Mouse (Mus musculus): Measurements from ENCODE around the gene Tead1. TPM values are rescaled to one million over a fixed set of nuclear protein-coding genes. Genes with fewer than 3 reads are reported as not detected.

The Tead1 gene
- polyA plus RNA-seq, 1 experiment = 2.1 TPM

GRCm38 (mm10) chr7:112937089-112937488 is 258.0 kb downstream of the Tead1 start:
- TF ChIP-seq CTCF (IDR thresholded peaks at IDR 0.05; ENCODE audit: control insufficient read depth, insufficient read depth, insufficient replicate concordance, low read depth, low read length) (no peak), POLR2A (IDR thresholded peaks at IDR 0.05; ENCODE audit: control insufficient read depth, low read depth, low read length) (no peak)
- H3K4me1 ChIP-seq (ENCODE audit: control insufficient read depth, insufficient read depth, low read length) = no peaks in the 10 kb centered on the region

GRCm38 (mm10) chr7:112938959-112939358 is 259.8 kb downstream of the Tead1 start:
- Histone ChIP-seq H3K27me3 (ENCODE audit: control insufficient read depth, insufficient read depth, low read length) (no peaks in the 10 kb centered on the region), H3K27ac (ENCODE audit: control insufficient read depth, insufficient read depth, low read depth, low read length) (no peak overlapping the region), H3K4me3 (ENCODE audit: control insufficient read depth, low read depth, low read length) (no peak overlapping the region), H3K36me3 (ENCODE audit: control insufficient read depth, insufficient read depth, low read length) (no peaks in the 10 kb centered on the region), H3K4me1 (ENCODE audit: control insufficient read depth, insufficient read depth, low read length) (no peaks in the 10 kb centered on the region)
- TF ChIP-seq POLR2A (IDR thresholded peaks at IDR 0.05; ENCODE audit: control insufficient read depth, low read depth, low read length) (no peak), CTCF (IDR thresholded peaks at IDR 0.05; ENCODE audit: control insufficient read depth, insufficient read depth, insufficient replicate concordance, low read depth, low read length) (no peak)

More at GRCm38 (mm10) chr7:112937089-112937488, 258.0 kb downstream of the Tead1 start:
- no peak overlapping the region for H3K4me3 ChIP-seq (ENCODE audit: control insufficient read depth, low read depth, low read length)
- H3K36me3 ChIP-seq (ENCODE audit: control insufficient read depth, insufficient read depth, low read length) = no peaks in the 10 kb centered on the region
- no peak overlapping the region for H3K27ac ChIP-seq (ENCODE audit: control insufficient read depth, insufficient read depth, low read depth, low read length)
- no peaks in the 10 kb centered on the region for H3K27me3 ChIP-seq (ENCODE audit: control insufficient read depth, insufficient read depth, low read length)

- Histone ChIP-seq H3K27ac (ENCODE audit: control insufficient read depth, insufficient read depth, low read depth, low read length) (no peak overlapping the region), H3K4me3 (ENCODE audit: control insufficient read depth, low read depth, low read length) (no peak overlapping the region), H3K4me1 (ENCODE audit: control insufficient read depth, insufficient read depth, low read length) (no peaks in the 10 kb centered on the region), H3K27me3 (ENCODE audit: control insufficient read depth, insufficient read depth, low read length) (no peaks in the 10 kb centered on the region), H3K36me3 (ENCODE audit: control insufficient read depth, insufficient read depth, low read length) (no peaks in the 10 kb centered on the region)
- no peak for TF ChIP-seq CTCF (IDR thresholded peaks at IDR 0.05; ENCODE audit: control insufficient read depth, insufficient read depth, insufficient replicate concordance, low read depth, low read length)
- no peak for TF ChIP-seq POLR2A (IDR thresholded peaks at IDR 0.05; ENCODE audit: control insufficient read depth, low read depth, low read length)
Observed at GRCm38 (mm10) chr7:112942567-112942966, 263.4 kb downstream of the Tead1 start.

GRCm38 (mm10) chr7:112943056-112943455 is 263.9 kb downstream of the Tead1 start:
- TF ChIP-seq POLR2A (IDR thresholded peaks at IDR 0.05; ENCODE audit: control insufficient read depth, low read depth, low read length) = no peak
- Histone ChIP-seq H3K4me3 (ENCODE audit: control insufficient read depth, low read depth, low read length) (no peak overlapping the region), H3K27ac (ENCODE audit: control insufficient read depth, insufficient read depth, low read depth, low read length) (no peak overlapping the region), H3K36me3 (ENCODE audit: control insufficient read depth, insufficient read depth, low read length) (no peaks in the 10 kb centered on the region), H3K4me1 (ENCODE audit: control insufficient read depth, insufficient read depth, low read length) (no peaks in the 10 kb centered on the region), H3K27me3 (ENCODE audit: control insufficient read depth, insufficient read depth, low read length) (no peaks in the 10 kb centered on the region)

GRCm38 (mm10) chr7:112946706-112947105 is 267.6 kb downstream of the Tead1 start:
- Histone ChIP-seq H3K4me1 (ENCODE audit: control insufficient read depth, insufficient read depth, low read length) (no peaks in the 10 kb centered on the region), H3K36me3 (ENCODE audit: control insufficient read depth, insufficient read depth, low read length) (no peaks in the 10 kb centered on the region), H3K27ac (ENCODE audit: control insufficient read depth, insufficient read depth, low read depth, low read length) (no peak overlapping the region), H3K27me3 (ENCODE audit: control insufficient read depth, insufficient read depth, low read length) (no peaks in the 10 kb centered on the region), H3K4me3 (ENCODE audit: control insufficient read depth, low read depth, low read length) (no peak overlapping the region)
- TF ChIP-seq CTCF (IDR thresholded peaks at IDR 0.05; ENCODE audit: control insufficient read depth, insufficient read depth, insufficient replicate concordance, low read depth, low read length) (no peak), POLR2A (IDR thresholded peaks at IDR 0.05; ENCODE audit: control insufficient read depth, low read depth, low read length) (no peak)

- peak within 1 kb of the TSS; percentile 62 for H3K4me3 ChIP-seq (ENCODE audit: control insufficient read depth, low read depth, low read length)
- no peak within 1 kb of the TSS for H3K27ac ChIP-seq (ENCODE audit: control insufficient read depth, insufficient read depth, low read depth, low read length)
- H3K4me1 ChIP-seq (ENCODE audit: control insufficient read depth, insufficient read depth, low read length) = peaks cover 9% of the 10 kb centered on the region
- no peaks in the 10 kb centered on the region for H3K36me3 ChIP-seq (ENCODE audit: control insufficient read depth, insufficient read depth, low read length)
- no peaks in the 10 kb centered on the region; the same call in 1 of the 2 replicates for H3K27me3 ChIP-seq (ENCODE audit: control insufficient read depth, insufficient read depth, low read length)
- TF ChIP-seq POLR2A (IDR thresholded peaks at IDR 0.05; ENCODE audit: control insufficient read depth, low read depth, low read length) (no peak), CTCF (IDR thresholded peaks at IDR 0.05; ENCODE audit: control insufficient read depth, insufficient read depth, insufficient replicate concordance, low read depth, low read length) (no peak)
Observed at GRCm38 (mm10) chr7:112953777-112954291, 274.7 kb downstream of the Tead1 start, which contains the start of gene Rassf10. TSS of gene Rassf10 (plus strand) at chr7:112953962.

- H3K27me3 ChIP-seq (ENCODE audit: control insufficient read depth, insufficient read depth, low read length) = no peaks in the 10 kb centered on the region; the same call in 1 of the 2 replicates
- H3K4me1 ChIP-seq (ENCODE audit: control insufficient read depth, insufficient read depth, low read length) = peaks cover 9% of the 10 kb centered on the region
- H3K27ac ChIP-seq (ENCODE audit: control insufficient read depth, insufficient read depth, low read depth, low read length) = no peak overlapping the region
- H3K36me3 ChIP-seq (ENCODE audit: control insufficient read depth, insufficient read depth, low read length) = no peaks in the 10 kb centered on the region
- H3K4me3 ChIP-seq (ENCODE audit: control insufficient read depth, low read depth, low read length) = peak overlapping the region; percentile 62
- TF ChIP-seq POLR2A (IDR thresholded peaks at IDR 0.05; ENCODE audit: control insufficient read depth, low read depth, low read length) (no peak), CTCF (IDR thresholded peaks at IDR 0.05; ENCODE audit: control insufficient read depth, insufficient read depth, insufficient replicate concordance, low read depth, low read length) (no peak)
Observed at GRCm38 (mm10) chr7:112954351-112955102, 275.4 kb downstream of the Tead1 start.

Data from testis, adult 2 months (tissue).